Mouse (Mus musculus): ENCODE results near the gene Jak3. TPM values are rescaled to one million over a fixed set of nuclear protein-coding genes. Genes with fewer than 3 reads are reported as not detected.
"Not testable (repeated sequence)": the region's sequence is repeated elsewhere in the genome, so short reads cannot be mapped to it uniquely, and the experiment has no call there.

Gene Jak3
- total RNA-seq, 2 experiments from 2014 or later: 5.0 to 6.5 TPM

- DNase-seq (ENCODE audit: low spot score in 2 of 2): no peak
Observed at GRCm38 (mm10) chr8:71718252-71718651, 42.2 kb downstream of the Jak3 start.

GRCm38 (mm10) chr8:71719218-71719617 is 43.1 kb downstream of the Jak3 start:
- no peak for DNase-seq (ENCODE audit: low spot score in 2 of 2)

- DNase-seq (ENCODE audit: low spot score in 2 of 2): no peak
Observed at GRCm38 (mm10) chr8:71719928-71720457, 43.9 kb downstream of the Jak3 start.

- DNase-seq (ENCODE audit: low spot score in 2 of 2): no peak
Observed at GRCm38 (mm10) chr8:71723047-71723551, 47.0 kb downstream of the Jak3 start.

- no peak for DNase-seq (ENCODE audit: low spot score in 2 of 2)
Observed at GRCm38 (mm10) chr8:71724389-71724788, 48.3 kb downstream of the Jak3 start.

GRCm38 (mm10) chr8:71725122-71725924 is 49.2 kb downstream of the Jak3 start, which contains the start of gene Fcho1:
Fcho1 (minus strand) TSS chr8:71725716.
- DNase-seq (ENCODE audit: low spot score in 2 of 2): peak in 1 of 2 experiments; percentile 50

GRCm38 (mm10) chr8:71728240-71728785 is 52.2 kb downstream of the Jak3 start:
- no peak for DNase-seq (ENCODE audit: low spot score in 2 of 2)

- no peak for DNase-seq (ENCODE audit: low spot score in 2 of 2)
Observed at GRCm38 (mm10) chr8:71728826-71729620, 52.9 kb downstream of the Jak3 start.

- DNase-seq (ENCODE audit: low spot score in 2 of 2): no peak
Observed at GRCm38 (mm10) chr8:71731652-71732230, 55.6 kb downstream of the Jak3 start.

- not testable (repeated sequence) for DNase-seq (ENCODE audit: low spot score in 2 of 2)
Observed at GRCm38 (mm10) chr8:71738316-71738715, 62.2 kb downstream of the Jak3 start.

Small RNA genes within 50 kb of the gene (microRNA-seq; reads per million reads assigned to microRNA genes)
- not detected for gene Mir6769b

Other genes with a start within 250 kb of the Jak3 start
- 10 to 100 TPM; 47.1 to 47.3 TPM for gene Abhd8, start 212.6 kb upstream of the Jak3 start, total RNA-seq (2021)
- gene Mrpl34, start 211.3 kb upstream of the Jak3 start, total RNA-seq (2021): 10 to 100 TPM; 29.0 to 34.4 TPM
- gene Dda1, start 207.1 kb upstream of the Jak3 start, total RNA-seq (2021): 10 to 100 TPM; 40.3 to 44.2 TPM
- 10 to 100 TPM; 20.8 to 25.3 TPM for gene Ano8, start 190.3 kb upstream of the Jak3 start, total RNA-seq (2021)
- 10 to 100 TPM; 17.8 to 19.1 TPM for gene Gtpbp3, start 188.2 kb upstream of the Jak3 start, total RNA-seq (2021)
- 10 to 100 TPM; 15.9 to 16.6 TPM for gene Plvap, start 164.5 kb upstream of the Jak3 start, total RNA-seq (2021)
- gene Ccdc194, start 150.6 kb upstream of the Jak3 start, total RNA-seq (2021): under 1 TPM; 0.47 to 0.83 TPM
- 10 to 100 TPM; 18.3 to 20.1 TPM for gene Bst2, start 138.8 kb upstream of the Jak3 start, total RNA-seq (2021)
- 10 to 100 TPM; 30.3 to 33.1 TPM for gene Mvb12a, start 133.4 kb upstream of the Jak3 start, total RNA-seq (2021)
- gene Tmem221, start 117.4 kb upstream of the Jak3 start, total RNA-seq (2021): under 1 TPM in 1 of 2 experiments, not detected in 1; 0.21 TPM
- under 1 TPM; 0.26 to 0.29 TPM for gene Nxnl1, start 109.7 kb upstream of the Jak3 start, total RNA-seq (2021)
- gene Slc27a1, start 107.4 kb upstream of the Jak3 start, total RNA-seq (2021): 10 to 100 TPM; 51.7 to 52.8 TPM
- gene Pgls, start 84.1 kb upstream of the Jak3 start, total RNA-seq (2021): 10 to 100 TPM; 71.4 to 72.1 TPM
- 1 to 10 TPM; 1.8 to 2.6 TPM for gene Fam129c, start 78.6 kb upstream of the Jak3 start, total RNA-seq (2021)
- gene Colgalt1, start 65.3 kb upstream of the Jak3 start, total RNA-seq (2021): 10 to 100 TPM; 63.9 to 77.4 TPM
- gene Unc13a, start 4.5 kb upstream of the Jak3 start, total RNA-seq (2021): under 1 TPM; 0.22 to 0.47 TPM
- 1 to 10 TPM; 2.6 to 3.4 TPM for gene Insl3, start 12.9 kb downstream of the Jak3 start, total RNA-seq (2021)
- gene B3gnt3, start 25.5 kb downstream of the Jak3 start, total RNA-seq (2021): 1 to 10 TPM; 4.1 to 4.5 TPM
- 1 to 10 TPM in 1 of 2 experiments, under 1 TPM in 1; 0.61 to 1.5 TPM for gene Fcho1, start 49.4 kb downstream of the Jak3 start, total RNA-seq (2021)
- gene Zfp709, start 205.7 kb downstream of the Jak3 start, total RNA-seq (2021): 1 to 10 TPM; 5.8 to 7.0 TPM
- gene Zfp882, start 232.3 kb downstream of the Jak3 start, total RNA-seq (2021): 1 to 10 TPM; 3.8 to 4.6 TPM
- gene Zfp617, start 232.3 kb downstream of the Jak3 start, total RNA-seq (2021): 10 to 100 TPM; 19.0 to 22.6 TPM

Measured in gastrocnemius, postnatal 4 days (tissue).